Mouse (Mus musculus): ENCODE measurements at regions not wholly inside any gene's neighbourhood (a gene's known extent, or its start where the extent isn't known, plus 50 kb on each side); places are given as distances from the start of the nearest gene placed in this dataset.

- TF ChIP-seq POLR2A (IDR thresholded peaks at IDR 0.05; ENCODE audit: control insufficient read depth in 1 of 2, insufficient read depth in 1 of 2, low read depth in 1 of 2, low read length in 2 of 2, poor library complexity in 1 of 2) (no peak), CTCF (IDR thresholded peaks at IDR 0.05 in 2 of 3, conservative IDR thresholded peaks at IDR 0.05 in 1 of 3; ENCODE audit: control insufficient read depth in 1 of 3, insufficient read depth in 1 of 3, low read depth in 2 of 3, low read length in 3 of 3, poor library complexity in 1 of 3, severe bottlenecking in 1 of 3) (no peak), MAX (IDR thresholded peaks at IDR 0.05; ENCODE audit: low read length) (no peak), MAFK (IDR thresholded peaks at IDR 0.05; ENCODE audit: borderline replicate concordance, low read depth, low read length) (no peak), TCF12 (IDR thresholded peaks at IDR 0.05; ENCODE audit: low read depth, low read length) (no peak), ETS1 (IDR thresholded peaks at IDR 0.05; ENCODE audit: low read depth, low read length) (no peak)
Measured at GRCm38 (mm10) chr14:114836723-114837349, 255.2 kb upstream of the Gpc5 start.
